Mouse (Mus musculus) hindbrain, embryonic 15.5 days (tissue): ENCODE measurements around the gene Rpap3. TPM values are rescaled to one million over a fixed set of nuclear protein-coding genes. Genes with fewer than 3 reads are reported as not detected.

Experiments used
- ATAC-seq: fragments of 200-750 bp; cut with Nextera tagmentation; 2 replicates; pipeline ENCODE4 v1.8.0; 2017; ENCODE audit warnings: low read depth, moderate number of reproducible peaks, moderate TSS enrichment; ENCODE audit not compliant: low FRiP score
- H3K27ac ChIP-seq: fragments of 300-500 bp; sonication (generic); replicated peaks from 2 replicates; pipeline ENCODE4 v1.5.1; 2015; ENCODE audit warnings: mild to moderate bottlenecking, inconsistent platforms
- H3K27me3 ChIP-seq: fragments of 300-500 bp; sonication (generic); 2 replicates; pipeline ENCODE4 v1.6.1; 2015; ENCODE audit warnings: control low read depth, inconsistent platforms
- H3K36me3 ChIP-seq: fragments of 300-500 bp; sonication (generic); 2 replicates; pipeline ENCODE4 v1.6.1; 2015; ENCODE audit warnings: control low read depth, inconsistent platforms
- H3K4me1 ChIP-seq: fragments of 300-500 bp; sonication (generic); replicated peaks from 2 replicates; pipeline ENCODE4 v1.6.1; 2015; ENCODE audit warnings: control low read depth, inconsistent platforms
- H3K4me2 ChIP-seq: fragments of 300-500 bp; sonication (generic); 2 replicates; pipeline ENCODE4 v1.6.1; 2015; ENCODE audit warnings: moderate library complexity, mild to moderate bottlenecking, inconsistent platforms
- H3K4me3 ChIP-seq: fragments of 300-500 bp; sonication (generic); 2 replicates; pipeline ENCODE4 v1.5.1; 2015; ENCODE audit warnings: mild to moderate bottlenecking, inconsistent platforms
- H3K9ac ChIP-seq: fragments of 300-500 bp; sonication (generic); 2 replicates; pipeline ENCODE4 v1.6.1; 2015; ENCODE audit warnings: inconsistent platforms
- H3K9me3 ChIP-seq: fragments of 300-500 bp; sonication (generic); 2 replicates; pipeline ENCODE4 v1.6.1; 2016; ENCODE audit warnings: control low read depth, inconsistent platforms
- WGBS: fragments of 180-500 bp; shearing (Covaris S2); methylation state at CpG from one replicate; pipeline ENCODE4 v1.1.7; 2015; 5-methylcytosine and 5-hydroxymethylcytosine counted together
- polyA plus RNA-seq: library from polyadenylated mRNA; unstranded; fragments of >200 nt; fragmentation: Nextera tagmentation; extraction: Ambion mirVana; gene quantifications from 2 replicates; pipeline ENCODE4 v1.2.1, GENCODE M21; 2015

Gene Rpap3
- polyA plus RNA-seq, 1 experiment from 2014 or later, result 34.7 TPM

DNA sequence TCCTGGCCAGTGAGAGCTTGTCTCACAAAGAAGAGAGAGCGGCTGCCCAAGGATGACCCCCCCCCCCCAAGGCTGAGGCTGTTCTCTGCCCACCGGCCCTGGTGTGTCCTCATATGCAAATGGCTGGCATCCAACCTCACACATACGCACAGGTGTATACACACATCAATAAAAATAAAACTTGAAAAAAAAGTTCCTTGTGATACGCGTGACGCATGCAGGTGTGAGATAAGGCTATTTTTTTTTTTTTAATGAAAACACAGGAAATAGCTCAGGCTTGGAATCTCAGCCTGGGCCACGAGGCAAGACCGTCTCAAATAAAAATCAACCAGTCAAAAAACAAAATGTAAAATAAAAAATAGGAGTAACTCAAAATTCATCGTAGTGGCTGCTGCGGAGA is 40.7 kb upstream of the Rpap3 start:
- no peaks in the 10 kb centered on the region for H3K36me3 ChIP-seq
- no peaks in the 10 kb centered on the region for H3K9me3 ChIP-seq
- no peak overlapping the region for H3K4me3 ChIP-seq
- H3K27me3 ChIP-seq, result no peaks in the 10 kb centered on the region
- H3K4me2 ChIP-seq, result no peak overlapping the region
- no peak for ATAC-seq
- no peak overlapping the region for H3K27ac ChIP-seq
- H3K4me1 ChIP-seq, result peaks cover 26% of the 10 kb centered on the region
- 93% methylated on average over 10 of the region's 10 CpGs for WGBS
- no peak overlapping the region for H3K9ac ChIP-seq

DNA sequence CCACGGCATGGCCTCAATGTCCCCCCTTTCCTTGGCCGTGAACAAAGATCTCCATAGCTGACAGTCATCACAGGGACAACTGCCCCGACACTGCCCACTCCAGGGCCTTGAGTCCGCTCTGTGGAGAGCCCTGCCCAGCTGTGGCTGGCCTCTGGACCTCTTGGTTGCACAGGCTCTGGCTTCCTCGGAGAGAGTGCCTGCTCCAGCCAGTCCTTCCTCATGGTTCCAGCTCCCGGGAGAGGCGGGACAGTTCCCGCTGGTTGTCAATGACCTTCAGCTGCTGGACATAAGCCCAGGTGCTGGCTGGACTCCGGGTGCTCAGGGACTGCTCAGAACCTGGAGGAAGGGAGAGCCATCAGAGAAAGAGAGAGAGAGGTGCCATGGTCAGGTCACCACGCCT is 39.7 kb upstream of the Rpap3 start:
- 64% methylated on average over 10 of the region's 10 CpGs for WGBS
- Histone ChIP-seq H3K27me3 (no peaks in the 10 kb centered on the region), H3K9me3 (no peaks in the 10 kb centered on the region), H3K4me3 (no peak overlapping the region), H3K4me2 (no peak overlapping the region), H3K4me1 (peaks cover 18% of the 10 kb centered on the region), H3K27ac (peak overlapping the region; percentile 46; the same call in 1 of the 2 replicates), H3K36me3 (no peaks in the 10 kb centered on the region), H3K9ac (no peak overlapping the region)
- ATAC-seq, result no peak

DNA sequence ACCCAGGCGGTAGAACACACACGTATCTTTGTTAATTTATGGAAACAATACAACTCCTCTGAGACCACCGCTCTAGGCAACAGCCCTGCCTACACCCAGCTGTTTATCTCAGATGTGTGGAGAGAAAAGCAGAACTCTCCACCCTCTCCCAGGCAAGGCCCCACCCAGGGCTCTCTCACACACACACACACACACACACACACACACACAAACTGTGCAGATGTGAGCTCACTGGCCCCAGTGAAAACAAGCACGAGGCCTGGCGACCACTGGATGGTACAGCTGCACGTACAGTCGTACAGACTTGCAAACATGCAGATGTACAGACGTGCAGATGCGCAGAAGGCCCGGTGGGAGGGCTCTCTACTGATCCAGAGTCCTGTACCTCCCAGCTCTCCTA is 39.3 kb upstream of the Rpap3 start:
- H3K27me3 ChIP-seq, result no peaks in the 10 kb centered on the region
- H3K36me3 ChIP-seq, result no peaks in the 10 kb centered on the region
- H3K4me3 ChIP-seq, result no peak overlapping the region
- H3K9ac ChIP-seq, result no peak overlapping the region
- no peak for ATAC-seq
- WGBS, result 54% methylated on average over 10 of the region's 10 CpGs
- no peak overlapping the region for H3K4me2 ChIP-seq
- H3K9me3 ChIP-seq, result no peaks in the 10 kb centered on the region
- H3K4me1 ChIP-seq, result peaks cover 14% of the 10 kb centered on the region
- H3K27ac ChIP-seq, result peak overlapping the region; percentile 46; the same call in 1 of the 2 replicates

DNA sequence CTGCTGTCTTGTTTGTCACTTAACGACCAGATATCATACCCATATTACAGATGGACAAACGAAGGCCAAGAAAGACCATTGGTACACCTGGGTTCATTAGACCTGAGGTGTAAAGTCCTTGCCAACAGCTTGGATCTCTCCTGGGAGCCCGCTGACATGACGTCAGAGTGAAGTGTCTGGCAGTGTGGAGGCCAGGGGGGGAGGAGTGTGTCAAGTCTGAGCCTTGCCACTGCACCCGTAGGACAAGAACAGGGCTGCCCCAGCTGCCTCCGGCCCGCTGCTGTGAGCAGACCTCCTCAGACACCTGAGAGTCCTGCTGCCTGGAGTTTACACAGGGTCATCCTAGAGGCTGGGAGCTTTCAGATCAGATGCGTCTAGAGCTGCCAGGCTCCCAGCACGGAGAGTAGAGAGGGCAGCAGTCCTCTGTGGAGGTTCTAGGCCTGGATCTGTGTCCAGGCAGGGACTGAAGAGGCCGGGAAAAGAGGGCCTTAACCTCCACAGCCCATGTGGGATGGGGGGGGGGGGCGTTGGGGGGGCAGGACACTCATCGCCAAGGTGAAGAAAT is 38.4 kb upstream of the Rpap3 start:
- Histone ChIP-seq H3K27me3 (no peaks in the 10 kb centered on the region), H3K27ac (no peak overlapping the region), H3K4me1 (peaks cover 13% of the 10 kb centered on the region), H3K4me3 (no peak overlapping the region), H3K36me3 (no peaks in the 10 kb centered on the region), H3K9me3 (no peaks in the 10 kb centered on the region), H3K9ac (no peak overlapping the region), H3K4me2 (no peak overlapping the region)
- ATAC-seq, result no peak
- WGBS, result 79% methylated on average over 12 of the region's 12 CpGs

DNA sequence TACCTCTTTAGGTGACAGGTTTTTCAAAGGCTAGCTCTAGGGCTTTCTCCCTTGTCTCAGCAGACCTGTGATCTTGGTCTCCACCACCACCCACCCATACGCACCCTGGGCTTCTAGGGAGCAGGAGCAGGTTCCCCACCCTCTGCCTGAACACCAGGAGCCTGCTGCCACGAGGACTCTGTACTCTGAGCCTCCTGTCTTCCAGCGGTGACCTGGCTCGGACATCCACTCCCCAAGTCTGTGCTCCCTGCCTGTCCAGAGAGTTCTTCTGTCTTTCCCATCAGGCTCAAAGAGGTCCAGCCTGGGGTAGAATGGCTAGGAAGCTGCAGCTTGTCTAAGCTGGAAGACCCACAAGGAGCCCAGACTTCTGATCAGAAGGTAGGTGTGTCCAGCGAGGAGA is 37.6 kb upstream of the Rpap3 start:
- ATAC-seq, result no peak
- Histone ChIP-seq H3K9me3 (no peaks in the 10 kb centered on the region), H3K9ac (no peak overlapping the region), H3K4me2 (no peak overlapping the region), H3K4me3 (no peak overlapping the region), H3K4me1 (peaks cover 13% of the 10 kb centered on the region), H3K27me3 (no peaks in the 10 kb centered on the region), H3K27ac (no peak overlapping the region), H3K36me3 (no peaks in the 10 kb centered on the region)
- 87% methylated on average over 5 of the region's 5 CpGs for WGBS

DNA sequence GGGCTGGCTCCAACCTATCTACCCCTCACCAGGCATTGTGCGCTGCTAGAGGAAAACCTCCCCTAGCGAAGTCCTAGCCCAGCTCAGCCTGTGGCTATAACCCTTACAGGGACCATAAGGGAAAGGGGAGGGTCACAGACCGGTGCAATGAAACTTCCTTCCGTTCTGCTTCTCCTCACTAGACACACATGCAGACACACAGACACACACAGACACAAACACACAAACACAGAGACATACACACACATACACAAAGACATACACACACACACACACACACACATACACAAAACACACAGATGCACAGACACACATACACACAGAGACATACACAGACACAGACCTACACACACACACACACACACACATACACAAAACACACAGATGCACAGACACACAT is 37.0 kb upstream of the Rpap3 start:
- peaks cover 13% of the 10 kb centered on the region for H3K4me1 ChIP-seq
- ATAC-seq, result no peak
- 70% methylated on average over 4 of the region's 4 CpGs for WGBS
- H3K27ac ChIP-seq, result no peak overlapping the region
- no peak overlapping the region for H3K4me2 ChIP-seq
- H3K9ac ChIP-seq, result no peak overlapping the region
- no peak overlapping the region for H3K4me3 ChIP-seq
- no peaks in the 10 kb centered on the region for H3K27me3 ChIP-seq
- H3K36me3 ChIP-seq, result no peaks in the 10 kb centered on the region
- no peaks in the 10 kb centered on the region for H3K9me3 ChIP-seq

DNA sequence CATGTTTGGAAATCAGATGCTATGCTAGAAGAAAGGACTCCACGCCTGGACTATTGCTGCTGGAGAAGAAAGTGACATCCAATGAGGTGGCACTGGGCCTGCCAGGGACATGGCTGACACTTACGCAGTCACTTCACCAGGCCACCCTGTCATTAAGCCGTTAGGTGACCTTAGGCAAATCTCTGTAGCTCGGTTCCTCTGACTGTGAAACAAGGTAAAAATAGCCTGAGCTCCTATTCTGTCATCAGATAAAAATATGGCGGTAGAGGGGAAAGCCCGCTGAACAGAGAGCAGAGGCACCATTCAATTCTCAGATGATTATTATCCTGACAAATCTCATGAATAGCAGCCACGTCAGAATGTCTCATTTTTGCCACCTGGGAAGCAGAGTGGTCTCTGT is 36.4 kb upstream of the Rpap3 start:
- Histone ChIP-seq H3K4me1 (peaks cover 13% of the 10 kb centered on the region), H3K36me3 (no peaks in the 10 kb centered on the region), H3K9me3 (no peaks in the 10 kb centered on the region), H3K4me2 (no peak overlapping the region), H3K27ac (no peak overlapping the region), H3K27me3 (no peaks in the 10 kb centered on the region), H3K4me3 (no peak overlapping the region), H3K9ac (no peak overlapping the region)
- no peak for ATAC-seq
- 63% methylated on average over 7 of the region's 7 CpGs for WGBS

DNA sequence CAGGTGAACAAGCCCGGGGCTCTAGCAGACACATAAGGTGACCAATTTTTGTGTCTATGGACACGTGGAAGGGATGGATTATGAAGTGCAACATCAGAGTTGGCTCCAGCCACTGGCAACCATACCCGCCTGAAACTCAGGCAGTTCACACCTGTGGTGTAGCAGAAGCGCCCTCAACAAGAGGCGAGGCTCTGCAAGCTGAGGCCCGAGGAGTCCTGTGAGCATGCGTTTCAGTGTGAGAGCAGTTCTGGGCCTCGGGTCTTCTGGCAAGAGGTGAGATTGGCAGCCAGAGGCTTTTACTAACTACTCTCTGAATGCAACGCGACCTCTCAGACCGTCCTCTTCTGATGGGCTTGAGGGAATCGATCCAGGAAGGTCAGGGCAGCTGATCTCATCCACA is 36.0 kb upstream of the Rpap3 start:
- no peaks in the 10 kb centered on the region for H3K9me3 ChIP-seq
- ATAC-seq, result no peak
- 86% methylated on average over 12 of the region's 12 CpGs for WGBS

DNA sequence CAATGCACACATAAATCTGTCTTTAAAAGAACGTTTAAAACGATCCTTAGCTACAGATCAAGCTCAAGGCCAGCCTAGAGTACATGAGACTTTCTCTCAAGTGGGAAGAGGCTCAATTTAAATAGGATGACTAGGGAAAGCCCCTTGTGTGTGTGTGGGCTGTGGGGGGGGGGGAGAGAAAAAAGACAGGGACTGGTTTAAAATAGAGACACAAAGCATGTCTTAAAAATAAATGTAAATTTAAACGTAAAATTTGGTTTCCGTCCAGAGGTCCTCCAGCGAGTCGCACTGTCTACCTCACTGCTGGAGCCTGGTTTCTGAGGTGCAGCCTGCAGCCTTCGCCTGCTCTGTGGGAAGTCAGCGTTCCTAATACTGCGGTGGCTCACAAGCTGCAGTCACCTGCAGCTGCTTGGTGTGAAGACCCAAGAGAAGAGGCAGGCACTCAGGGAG is 34.7 kb upstream of the Rpap3 start:
- H3K27ac ChIP-seq, result no peak overlapping the region
- H3K4me2 ChIP-seq, result no peak overlapping the region
- no peaks in the 10 kb centered on the region for H3K36me3 ChIP-seq
- peaks cover 11% of the 10 kb centered on the region for H3K4me1 ChIP-seq
- no peak for ATAC-seq
- no peak overlapping the region for H3K4me3 ChIP-seq
- no peaks in the 10 kb centered on the region for H3K27me3 ChIP-seq
- no peaks in the 10 kb centered on the region for H3K9me3 ChIP-seq
- H3K9ac ChIP-seq, result no peak overlapping the region
- WGBS, result 90% methylated on average over 9 of the region's 9 CpGs

More for the DNA sequence above, 36.0 kb upstream of the Rpap3 start:
- no peak overlapping the region for H3K9ac ChIP-seq
- no peak overlapping the region for H3K27ac ChIP-seq
- H3K4me2 ChIP-seq, result no peak overlapping the region
- no peak overlapping the region for H3K4me3 ChIP-seq
- no peaks in the 10 kb centered on the region for H3K27me3 ChIP-seq
- H3K4me1 ChIP-seq, result peaks cover 13% of the 10 kb centered on the region
- no peaks in the 10 kb centered on the region for H3K36me3 ChIP-seq

DNA sequence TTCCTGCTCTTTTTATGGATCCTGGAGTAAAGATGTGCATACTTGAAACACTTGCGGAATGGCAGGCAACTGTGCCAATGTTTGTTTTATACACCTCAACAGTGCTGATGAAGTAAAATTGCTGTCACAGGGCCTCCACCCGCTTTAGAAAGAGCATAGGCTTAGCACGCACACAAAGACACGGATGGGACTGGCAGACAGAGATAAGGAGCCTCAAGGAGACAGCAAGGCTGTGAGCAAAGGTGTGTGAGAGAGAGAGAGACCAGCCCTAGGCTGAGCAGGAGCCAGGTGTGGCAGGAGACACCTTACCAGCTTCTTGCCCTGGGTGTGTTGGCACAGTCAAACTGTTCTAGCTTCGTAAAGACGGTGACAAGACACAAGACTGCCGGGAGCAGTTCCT is 33.3 kb upstream of the Rpap3 start:
- Histone ChIP-seq H3K4me1 (0 out of 2 replicates have a peak, but pooled peaks cover 4% of the 10 kb centered on the region), H3K27me3 (no peaks in the 10 kb centered on the region), H3K4me3 (no peak overlapping the region), H3K27ac (no peak overlapping the region), H3K4me2 (no peak overlapping the region), H3K36me3 (no peaks in the 10 kb centered on the region), H3K9me3 (no peaks in the 10 kb centered on the region), H3K9ac (no peak overlapping the region)
- no peak for ATAC-seq
- 90% methylated on average over 7 of the region's 7 CpGs for WGBS

DNA sequence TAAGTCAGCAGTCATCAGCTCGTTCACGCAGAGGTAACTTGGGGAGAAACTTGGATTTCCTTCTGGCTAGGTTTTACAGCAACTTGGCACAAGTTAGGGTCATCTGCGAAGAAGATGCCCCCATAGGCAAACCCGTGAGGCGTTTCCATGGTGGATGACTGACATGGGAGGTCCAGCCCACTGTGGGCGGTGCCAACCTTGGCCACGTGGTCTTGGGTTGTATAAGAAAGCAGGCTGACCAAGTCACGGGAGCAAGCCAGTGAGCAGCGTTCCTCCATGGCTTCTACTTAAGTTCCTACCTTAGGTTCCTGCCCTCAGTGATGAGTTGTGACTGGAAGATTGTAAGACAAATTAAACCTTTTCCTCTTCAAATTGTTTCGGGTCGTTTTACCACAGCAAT is 26.4 kb upstream of the Rpap3 start:
- H3K4me1 ChIP-seq, result 0 out of 2 replicates have a peak, but pooled peaks cover 3% of the 10 kb centered on the region
- ATAC-seq, result no peak

DNA sequence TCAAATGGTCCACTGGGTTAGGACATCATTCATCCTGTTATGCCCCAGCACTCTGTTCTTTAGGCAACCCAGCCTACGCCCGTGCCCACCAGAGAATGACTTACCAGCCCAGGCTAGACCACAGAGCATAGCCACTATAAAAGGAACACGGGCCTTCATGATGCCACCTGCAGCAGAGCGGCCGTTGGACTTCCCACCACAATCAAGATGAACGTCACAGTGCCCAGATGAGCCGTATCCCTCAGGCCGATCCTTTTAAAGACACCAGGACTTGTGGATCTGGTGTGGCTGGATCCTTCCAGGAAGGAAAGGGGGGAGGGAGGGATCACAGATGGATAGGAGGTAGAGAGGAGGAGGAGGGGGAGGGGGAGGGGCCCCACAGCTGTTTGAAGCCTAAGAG is 25.5 kb upstream of the Rpap3 start, which contains the start of gene Endou:
Endou (minus strand) TSS at position 229 of the 400 bp plus-strand sequence.
- 0 out of 2 replicates have a peak, but pooled peaks cover 3% of the 10 kb centered on the region for H3K4me1 ChIP-seq
- no peaks in the 10 kb centered on the region for H3K9me3 ChIP-seq
- no peak within 1 kb of the TSS for H3K27ac ChIP-seq
- 99% methylated on average over 8 of the region's 8 CpGs for WGBS
- no peaks in the 10 kb centered on the region for H3K27me3 ChIP-seq
- no peak within 1 kb of the TSS for H3K4me2 ChIP-seq
- no peaks in the 10 kb centered on the region for H3K36me3 ChIP-seq
- no peak within 1 kb of the TSS for H3K4me3 ChIP-seq
- ATAC-seq, result no peak
- no peak within 1 kb of the TSS for H3K9ac ChIP-seq

More for the DNA sequence above, 26.4 kb upstream of the Rpap3 start:
- Histone ChIP-seq H3K9me3 (no peaks in the 10 kb centered on the region), H3K27ac (no peak overlapping the region), H3K4me2 (no peak overlapping the region), H3K36me3 (no peaks in the 10 kb centered on the region), H3K27me3 (no peaks in the 10 kb centered on the region), H3K4me3 (no peak overlapping the region), H3K9ac (no peak overlapping the region)
- 94% methylated on average over 11 of the region's 11 CpGs for WGBS

DNA sequence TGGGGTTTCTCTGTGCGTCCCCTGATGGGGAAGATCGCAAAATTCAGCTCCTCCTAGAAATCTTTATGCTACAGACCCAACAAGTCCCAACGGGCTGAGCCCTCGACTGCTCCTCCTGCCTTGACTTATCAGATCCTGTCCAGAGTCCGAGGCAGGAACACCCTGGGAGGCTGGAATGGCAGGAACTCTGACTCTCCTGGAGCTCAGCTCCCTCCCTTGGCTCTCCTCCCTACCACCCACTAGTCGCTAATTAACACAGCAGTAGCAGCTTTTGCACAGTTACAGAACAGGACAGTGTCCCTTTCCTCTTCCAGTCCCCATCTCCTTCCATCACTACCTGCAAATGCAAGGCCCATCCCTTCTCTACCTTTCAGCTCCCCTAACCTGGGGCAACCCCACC is 24.7 kb upstream of the Rpap3 start:
- Histone ChIP-seq H3K9me3 (no peaks in the 10 kb centered on the region), H3K4me1 (0 out of 2 replicates have a peak, but pooled peaks cover 3% of the 10 kb centered on the region), H3K27ac (no peak overlapping the region), H3K9ac (no peak overlapping the region), H3K4me3 (no peak overlapping the region), H3K4me2 (no peak overlapping the region), H3K36me3 (no peaks in the 10 kb centered on the region), H3K27me3 (no peaks in the 10 kb centered on the region)
- ATAC-seq, result no peak
- WGBS, result 66% methylated on average over 6 of the region's 6 CpGs
